Mouse (Mus musculus): ENCODE measurements around the gene Slco1a6. TPM values are rescaled to one million over a fixed set of nuclear protein-coding genes. Genes with fewer than 3 reads are reported as not detected.
"Not testable (repeated sequence)": the region's sequence is repeated elsewhere in the genome, so short reads cannot be mapped to it uniquely, and the experiment has no call there.

Gene Slco1a6
- not detected in 2 replicates for total RNA-seq (2014; rRNA removed)
- not detected in 2 replicates for polyA plus RNA-seq (2015; fragmentation: Nextera tagmentation; extraction: Ambion mirVana)

- TF ChIP-seq CTCF (IDR thresholded peaks at IDR 0.05; ENCODE audit: low read depth): no peak
- no peak for DNase-seq
- Histone ChIP-seq H3K9ac (no peak within 1 kb of the TSS), H3K4me3 (ENCODE audit: low read depth, low read length) (no peak within 1 kb of the TSS), H3K27ac (ENCODE audit: low read depth, low read length) (no peak within 1 kb of the TSS), H3K4me1 (ENCODE audit: insufficient read depth) (no peaks in the 10 kb centered on the region), H3K27me3 (ENCODE audit: insufficient read depth, low read length) (no peaks in the 10 kb centered on the region), H3K36me3 (ENCODE audit: insufficient read depth) (no peaks in the 10 kb centered on the region), H3K4me2 (ENCODE audit: low read depth) (no peak within 1 kb of the TSS), H3K9me3 (ENCODE audit: low read length) (no peaks in the 10 kb centered on the region)
- no peak for ATAC-seq
- WGBS: 96% methylated on average over 4 of the region's 4 CpGs
Measured at GRCm38 (mm10) chr6:142208421-142208820, at the start of gene Slco1a6. Slco1a6 (minus strand) TSS chr6:142208521.

- ATAC-seq: not testable (repeated sequence)
Measured at GRCm38 (mm10) chr6:142250738-142251307, 42.5 kb upstream of the Slco1a6 start.

GRCm38 (mm10) chr6:142245065-142245464, 36.7 kb upstream of the Slco1a6 start:
- Histone ChIP-seq H3K4me2 (ENCODE audit: low read depth) (no peak overlapping the region), H3K9me3 (ENCODE audit: low read length) (no peaks in the 10 kb centered on the region), H3K27me3 (ENCODE audit: insufficient read depth, low read length) (no peaks in the 10 kb centered on the region), H3K4me1 (ENCODE audit: insufficient read depth) (no peaks in the 10 kb centered on the region), H3K9ac (no peak overlapping the region), H3K27ac (ENCODE audit: low read depth, low read length) (no peak overlapping the region), H3K4me3 (ENCODE audit: low read depth, low read length) (no peak overlapping the region), H3K36me3 (ENCODE audit: insufficient read depth) (no peaks in the 10 kb centered on the region)
- ATAC-seq: no peak
- no peak for TF ChIP-seq CTCF (IDR thresholded peaks at IDR 0.05; ENCODE audit: low read depth)
- no peak for DNase-seq
- WGBS: 93% methylated on average over 5 of the region's 5 CpGs

More at GRCm38 (mm10) chr6:142250738-142251307, 42.5 kb upstream of the Slco1a6 start:
- WGBS: 92% methylated on average over 1 of the region's 1 CpGs
- not testable (repeated sequence) for H3K27ac ChIP-seq (ENCODE audit: low read depth, low read length); DNase-seq; H3K27me3 ChIP-seq (ENCODE audit: insufficient read depth, low read length); H3K9ac ChIP-seq; H3K4me3 ChIP-seq (ENCODE audit: low read depth, low read length); H3K4me1 ChIP-seq (ENCODE audit: insufficient read depth); H3K4me2 ChIP-seq (ENCODE audit: low read depth); H3K36me3 ChIP-seq (ENCODE audit: insufficient read depth); H3K9me3 ChIP-seq (ENCODE audit: low read length)

- Histone ChIP-seq H3K4me3 (ENCODE audit: low read depth, low read length) (no peak overlapping the region), H3K9ac (no peak overlapping the region), H3K36me3 (ENCODE audit: insufficient read depth) (no peaks in the 10 kb centered on the region), H3K27ac (ENCODE audit: low read depth, low read length) (no peak overlapping the region), H3K9me3 (ENCODE audit: low read length) (no peaks in the 10 kb centered on the region), H3K4me2 (ENCODE audit: low read depth) (no peak overlapping the region), H3K27me3 (ENCODE audit: insufficient read depth, low read length) (no peaks in the 10 kb centered on the region), H3K4me1 (ENCODE audit: insufficient read depth) (no peaks in the 10 kb centered on the region)
- 76% methylated on average over 1 of the region's 1 CpGs for WGBS
- TF ChIP-seq CTCF (IDR thresholded peaks at IDR 0.05; ENCODE audit: low read depth): no peak
- DNase-seq (no peak), ATAC-seq (no peak)
Measured at GRCm38 (mm10) chr6:142239468-142239867, 31.1 kb upstream of the Slco1a6 start.

DNA sequence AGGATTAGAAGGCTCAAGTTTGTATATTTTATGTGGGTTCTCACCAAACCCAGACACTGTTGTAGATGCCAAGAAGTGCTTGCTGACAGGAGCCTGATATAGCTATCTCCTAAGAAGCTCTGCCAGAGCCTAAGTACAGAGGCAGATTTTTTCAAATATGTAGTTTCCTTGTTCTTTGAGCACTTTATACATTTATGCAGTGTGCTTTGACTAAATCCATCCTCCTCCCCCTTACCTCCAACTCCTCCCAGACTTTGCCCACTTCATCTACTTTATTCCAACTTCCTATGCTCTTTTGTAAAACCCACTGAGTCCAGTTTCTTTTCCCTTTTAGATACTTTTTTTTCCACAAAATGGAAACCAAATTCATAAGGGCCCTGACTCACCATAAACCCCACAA, 11.8 kb upstream of the Slco1a6 start:
- Histone ChIP-seq H3K27ac (ENCODE audit: low read depth, low read length) (no peak overlapping the region), H3K9ac (no peak overlapping the region), H3K4me1 (ENCODE audit: insufficient read depth) (no peaks in the 10 kb centered on the region), H3K9me3 (ENCODE audit: low read length) (no peaks in the 10 kb centered on the region), H3K4me2 (ENCODE audit: low read depth) (no peak overlapping the region), H3K4me3 (ENCODE audit: low read depth, low read length) (no peak overlapping the region), H3K36me3 (ENCODE audit: insufficient read depth) (no peaks in the 10 kb centered on the region), H3K27me3 (ENCODE audit: insufficient read depth, low read length) (no peaks in the 10 kb centered on the region)
- TF ChIP-seq CTCF (IDR thresholded peaks at IDR 0.05; ENCODE audit: low read depth): no peak
- DNase-seq: no peak
- ATAC-seq: no peak

DNA sequence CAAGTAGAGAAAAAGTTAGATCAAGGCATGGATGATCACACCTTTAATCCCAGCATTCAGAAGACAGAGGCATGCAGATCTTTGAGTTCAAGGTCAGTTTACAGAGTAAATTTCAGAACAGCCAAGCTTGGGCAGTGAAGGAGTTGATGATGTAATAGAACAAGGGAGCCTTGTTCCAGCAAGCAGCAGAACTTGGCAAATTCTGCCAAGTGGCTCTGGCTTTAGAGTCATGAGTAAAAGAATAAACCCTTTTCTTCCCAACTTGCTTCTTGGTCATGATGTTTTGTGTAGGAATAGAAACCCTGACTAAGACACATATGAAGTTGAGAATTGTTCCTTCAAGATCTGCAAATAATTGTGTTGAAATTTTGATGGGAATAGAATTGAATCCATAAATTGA, 3.5 kb upstream of the Slco1a6 start:
- Histone ChIP-seq H3K4me3 (ENCODE audit: low read depth, low read length) (no peak overlapping the region), H3K36me3 (ENCODE audit: insufficient read depth) (no peaks in the 10 kb centered on the region), H3K4me1 (ENCODE audit: insufficient read depth) (no peaks in the 10 kb centered on the region), H3K9ac (no peak overlapping the region), H3K9me3 (ENCODE audit: low read length) (no peaks in the 10 kb centered on the region), H3K4me2 (ENCODE audit: low read depth) (no peak overlapping the region), H3K27ac (ENCODE audit: low read depth, low read length) (no peak overlapping the region), H3K27me3 (ENCODE audit: insufficient read depth, low read length) (no peaks in the 10 kb centered on the region)
- no peak for TF ChIP-seq CTCF (IDR thresholded peaks at IDR 0.05; ENCODE audit: low read depth)
- ATAC-seq (no peak), DNase-seq (no peak)

DNA sequence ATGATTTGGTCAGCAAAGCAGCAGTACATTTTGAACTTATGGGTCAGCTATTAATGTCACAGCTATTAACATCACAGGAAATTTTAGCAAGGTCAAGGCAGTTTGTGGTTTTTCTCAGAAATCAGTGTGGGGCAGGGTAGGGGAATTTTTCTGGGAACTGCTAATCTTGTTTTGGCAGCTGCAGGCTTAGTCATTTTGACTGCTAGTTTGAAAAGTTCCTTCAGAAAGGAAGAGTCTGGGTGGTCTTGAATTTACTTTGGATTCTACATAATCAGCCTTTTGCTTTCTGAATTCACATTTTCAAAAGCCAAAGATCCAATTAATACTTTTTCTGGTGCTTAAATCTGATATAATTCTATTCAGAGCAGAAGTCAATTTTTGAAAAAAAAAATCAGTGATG, 1.4 kb upstream of the Slco1a6 start:
- Histone ChIP-seq H3K9me3 (ENCODE audit: low read length) (no peaks in the 10 kb centered on the region), H3K4me2 (ENCODE audit: low read depth) (no peak overlapping the region), H3K27ac (ENCODE audit: low read depth, low read length) (no peak overlapping the region), H3K9ac (no peak overlapping the region), H3K4me3 (ENCODE audit: low read depth, low read length) (no peak overlapping the region), H3K27me3 (ENCODE audit: insufficient read depth, low read length) (no peaks in the 10 kb centered on the region), H3K36me3 (ENCODE audit: insufficient read depth) (no peaks in the 10 kb centered on the region), H3K4me1 (ENCODE audit: insufficient read depth) (no peaks in the 10 kb centered on the region)
- no peak for DNase-seq
- no peak for ATAC-seq
- TF ChIP-seq CTCF (IDR thresholded peaks at IDR 0.05; ENCODE audit: low read depth): no peak

GRCm38 (mm10) chr6:142200524-142200923, 7.8 kb downstream of the Slco1a6 start:
- TF ChIP-seq CTCF (IDR thresholded peaks at IDR 0.05; ENCODE audit: low read depth): no peak
- no peak for ATAC-seq
- no peak for DNase-seq

More at GRCm38 (mm10) chr6:142200524-142200923, 7.8 kb downstream of the Slco1a6 start:
- Histone ChIP-seq H3K27me3 (ENCODE audit: insufficient read depth, low read length) (no peaks in the 10 kb centered on the region), H3K4me3 (ENCODE audit: low read depth, low read length) (no peak overlapping the region), H3K36me3 (ENCODE audit: insufficient read depth) (no peaks in the 10 kb centered on the region), H3K4me1 (ENCODE audit: insufficient read depth) (no peaks in the 10 kb centered on the region), H3K4me2 (ENCODE audit: low read depth) (no peak overlapping the region), H3K27ac (ENCODE audit: low read depth, low read length) (no peak overlapping the region), H3K9me3 (ENCODE audit: low read length) (no peaks in the 10 kb centered on the region), H3K9ac (no peak overlapping the region)
